Mouse (Mus musculus) right cerebral cortex, adult 2 months (tissue): ENCODE data around the gene Vmn2r2.

ENCODE experiments used
- DNase-seq, 2 experiments: peaks; one replicate each; pipeline ENCODE4 v3.0.0; 2021 to 2022; ENCODE audit warnings: low spot score in 2 of 2

The Vmn2r2 gene

GRCm38 (mm10) chr3:64141878-64142508 is at the start of gene Vmn2r2:
TSS of gene Vmn2r2 (minus strand) at chr3:64141928.
- DNase-seq, result no peak

- DNase-seq, result peak in 1 of 2 experiments; percentile 4
Observed at GRCm38 (mm10) chr3:64113352-64114046, 28.2 kb downstream of the Vmn2r2 start.

GRCm38 (mm10) chr3:64112707-64113106 is 29.0 kb downstream of the Vmn2r2 start:
- no peak for DNase-seq

GRCm38 (mm10) chr3:64081247-64081646 is 60.5 kb downstream of the Vmn2r2 start, which contains the start of gene Vmn2r1:
TSS of gene Vmn2r1 (plus strand) at chr3:64081547.
- no peak for DNase-seq
